Mouse (Mus musculus) forebrain, embryonic 15.5 days (tissue): Measurements from ENCODE around the gene Ppfia3. TPM values are rescaled to one million over a fixed set of nuclear protein-coding genes. Genes with fewer than 3 reads are reported as not detected.

ENCODE experiments used
- ATAC-seq: fragments of 200-750 bp; cut with Nextera tagmentation; replicated peaks from 2 replicates; pipeline ENCODE4 v1.8.0; 2017; ENCODE audit warnings: mild to moderate bottlenecking, moderate TSS enrichment, moderate library complexity
- H3K27ac ChIP-seq: fragments of 300-500 bp; sonication (generic); replicated peaks from 2 replicates; pipeline ENCODE4 v1.5.1; 2015; ENCODE audit warnings: mild to moderate bottlenecking, inconsistent platforms
- H3K27me3 ChIP-seq: fragments of 300-500 bp; sonication (generic); 2 replicates; pipeline ENCODE4 v1.6.1; 2015; ENCODE audit warnings: inconsistent platforms
- H3K36me3 ChIP-seq: fragments of 300-500 bp; sonication (generic); 2 replicates; pipeline ENCODE4 v1.6.1; 2015; ENCODE audit warnings: mild to moderate bottlenecking, inconsistent platforms
- H3K4me1 ChIP-seq: fragments of 300-500 bp; sonication (generic); 2 replicates; pipeline ENCODE4 v1.6.1; 2015; ENCODE audit warnings: inconsistent platforms
- H3K4me2 ChIP-seq: fragments of 300-500 bp; sonication (generic); replicated peaks from 2 replicates; pipeline ENCODE4 v1.6.1; 2015; ENCODE audit warnings: mild to moderate bottlenecking, inconsistent platforms
- H3K4me3 ChIP-seq: fragments of 300-500 bp; sonication (generic); 2 replicates; pipeline ENCODE4 v1.5.1; 2015; ENCODE audit warnings: mild to moderate bottlenecking, inconsistent platforms
- H3K9ac ChIP-seq: fragments of 300-500 bp; sonication (generic); replicated peaks from 2 replicates; pipeline ENCODE4 v1.6.1; 2015; ENCODE audit warnings: mild to moderate bottlenecking, inconsistent platforms
- H3K9me3 ChIP-seq: fragments of 300-500 bp; sonication (generic); 2 replicates; pipeline ENCODE4 v1.6.1; 2016; ENCODE audit warnings: inconsistent platforms
- WGBS: fragments of 180-500 bp; shearing (Covaris S2); methylation state at CpG from one replicate; pipeline ENCODE4 v1.1.7; 2015; ENCODE audit warnings: mixed read lengths; 5-methylcytosine and 5-hydroxymethylcytosine counted together
- polyA plus RNA-seq: library from polyadenylated mRNA; unstranded; fragments of >200 nt; fragmentation: Nextera tagmentation; extraction: Ambion mirVana; gene quantifications from 2 replicates; pipeline ENCODE4 v1.2.1, GENCODE M21; 2015

The Ppfia3 gene
- polyA plus RNA-seq, 1 experiment from 2014 or later: 20.1 TPM

- Histone ChIP-seq H3K4me1 (no peaks in the 10 kb centered on the region), H3K27ac (no peak overlapping the region), H3K27me3 (no peaks in the 10 kb centered on the region), H3K4me3 (no peak overlapping the region), H3K9ac (no peak overlapping the region), H3K36me3 (no peaks in the 10 kb centered on the region), H3K4me2 (no peak overlapping the region), H3K9me3 (no peaks in the 10 kb centered on the region)
- ATAC-seq: no peak
- 83% methylated on average over 4 of the region's 4 CpGs for WGBS
Observed at GRCm38 (mm10) chr7:45322245-45322644, 44.6 kb downstream of the Ppfia3 start.

- Histone ChIP-seq H3K9ac (no peak overlapping the region), H3K4me2 (no peak overlapping the region), H3K9me3 (no peaks in the 10 kb centered on the region), H3K36me3 (no peaks in the 10 kb centered on the region), H3K4me1 (0 out of 2 replicates have a peak, but pooled peaks cover 7% of the 10 kb centered on the region), H3K4me3 (no peak overlapping the region), H3K27ac (no peak overlapping the region), H3K27me3 (no peaks in the 10 kb centered on the region)
- ATAC-seq: no peak
- WGBS: 91% methylated on average over 14 of the region's 14 CpGs
Observed at GRCm38 (mm10) chr7:45316536-45316935, 50.3 kb downstream of the Ppfia3 start.

- WGBS: 83% methylated on average over 10 of the region's 10 CpGs
- Histone ChIP-seq H3K36me3 (no peaks in the 10 kb centered on the region), H3K27me3 (no peaks in the 10 kb centered on the region), H3K9me3 (no peaks in the 10 kb centered on the region), H3K4me1 (0 out of 2 replicates have a peak, but pooled peaks cover 7% of the 10 kb centered on the region), H3K9ac (no peak overlapping the region), H3K27ac (no peak overlapping the region), H3K4me2 (no peak overlapping the region), H3K4me3 (no peak overlapping the region)
- no peak for ATAC-seq
Observed at GRCm38 (mm10) chr7:45315182-45315701, 51.6 kb downstream of the Ppfia3 start.

GRCm38 (mm10) chr7:45313495-45313894, 53.3 kb downstream of the Ppfia3 start:
- H3K9ac ChIP-seq: no peak overlapping the region
- 39% methylated on average over 9 of the region's 9 CpGs for WGBS
- H3K4me3 ChIP-seq: no peak overlapping the region
- no peaks in the 10 kb centered on the region for H3K9me3 ChIP-seq
- H3K36me3 ChIP-seq: no peaks in the 10 kb centered on the region
- no peaks in the 10 kb centered on the region for H3K27me3 ChIP-seq
- H3K4me2 ChIP-seq: no peak overlapping the region
- 0 out of 2 replicates have a peak, but pooled peaks cover 7% of the 10 kb centered on the region for H3K4me1 ChIP-seq
- ATAC-seq: no peak
- H3K27ac ChIP-seq: no peak overlapping the region

GRCm38 (mm10) chr7:45312686-45313453, 53.9 kb downstream of the Ppfia3 start:
- Histone ChIP-seq H3K4me2 (no peak overlapping the region), H3K4me3 (no peak overlapping the region), H3K36me3 (no peaks in the 10 kb centered on the region), H3K27ac (no peak overlapping the region), H3K9ac (no peak overlapping the region), H3K27me3 (no peaks in the 10 kb centered on the region), H3K9me3 (no peaks in the 10 kb centered on the region), H3K4me1 (0 out of 2 replicates have a peak, but pooled peaks cover 7% of the 10 kb centered on the region)
- no peak for ATAC-seq
- WGBS: 21% methylated on average over 10 of the region's 10 CpGs

- no peaks in the 10 kb centered on the region for H3K36me3 ChIP-seq
- WGBS: 78% methylated on average over 8 of the region's 8 CpGs
- H3K27me3 ChIP-seq: no peaks in the 10 kb centered on the region
- H3K9me3 ChIP-seq: no peaks in the 10 kb centered on the region
- 0 out of 2 replicates have a peak, but pooled peaks cover 7% of the 10 kb centered on the region for H3K4me1 ChIP-seq
- H3K4me2 ChIP-seq: no peak overlapping the region
- no peak for ATAC-seq
- H3K27ac ChIP-seq: no peak overlapping the region
- H3K4me3 ChIP-seq: no peak overlapping the region
- H3K9ac ChIP-seq: no peak overlapping the region
Observed at GRCm38 (mm10) chr7:45312023-45312422, 54.8 kb downstream of the Ppfia3 start.

- Histone ChIP-seq H3K27ac (no peak overlapping the region), H3K4me1 (peaks cover 18% of the 10 kb centered on the region; the same call in 1 of the 2 replicates), H3K27me3 (no peaks in the 10 kb centered on the region), H3K9me3 (no peaks in the 10 kb centered on the region), H3K4me2 (no peak overlapping the region), H3K4me3 (no peak overlapping the region), H3K9ac (no peak overlapping the region), H3K36me3 (no peaks in the 10 kb centered on the region)
- 0 out of 2 replicates have a peak, but pooled peaks have one; percentile 19 for ATAC-seq
- 5% methylated on average over 9 of the region's 9 CpGs for WGBS
Observed at GRCm38 (mm10) chr7:45309455-45309854, 57.4 kb downstream of the Ppfia3 start.

GRCm38 (mm10) chr7:45308551-45309240, 58.1 kb downstream of the Ppfia3 start:
- ATAC-seq: no peak
- WGBS: 70% methylated on average over 15 of the region's 15 CpGs
- peaks cover 19% of the 10 kb centered on the region; the same call in 1 of the 2 replicates for H3K4me1 ChIP-seq
- no peaks in the 10 kb centered on the region for H3K9me3 ChIP-seq
- no peak overlapping the region for H3K4me3 ChIP-seq
- H3K27me3 ChIP-seq: no peaks in the 10 kb centered on the region
- H3K9ac ChIP-seq: no peak overlapping the region
- no peaks in the 10 kb centered on the region for H3K36me3 ChIP-seq
- no peak overlapping the region for H3K4me2 ChIP-seq
- H3K27ac ChIP-seq: no peak overlapping the region

GRCm38 (mm10) chr7:45305275-45305674, 61.5 kb downstream of the Ppfia3 start:
- Histone ChIP-seq H3K4me1 (peaks cover 28% of the 10 kb centered on the region), H3K27me3 (no peaks in the 10 kb centered on the region), H3K4me2 (peak overlapping the region; percentile 38), H3K9ac (no peak overlapping the region), H3K4me3 (peak overlapping the region; percentile 27), H3K9me3 (no peaks in the 10 kb centered on the region), H3K27ac (no peak overlapping the region), H3K36me3 (no peaks in the 10 kb centered on the region)
- 3% methylated on average over 17 of the region's 17 CpGs for WGBS
- no peak for ATAC-seq

GRCm38 (mm10) chr7:45304869-45305268, 62.0 kb downstream of the Ppfia3 start:
- peak overlapping the region; percentile 38 for H3K4me2 ChIP-seq
- no peak overlapping the region for H3K9ac ChIP-seq
- H3K4me1 ChIP-seq: peaks cover 32% of the 10 kb centered on the region
- H3K27me3 ChIP-seq: no peaks in the 10 kb centered on the region
- no peak overlapping the region for H3K27ac ChIP-seq
- ATAC-seq: no peak
- no peaks in the 10 kb centered on the region for H3K36me3 ChIP-seq
- peak overlapping the region; percentile 27 for H3K4me3 ChIP-seq
- no peaks in the 10 kb centered on the region for H3K9me3 ChIP-seq
- 13% methylated on average over 11 of the region's 13 CpGs for WGBS

- 30% methylated on average over 8 of the region's 8 CpGs for WGBS
- H3K9me3 ChIP-seq: no peaks in the 10 kb centered on the region
- H3K36me3 ChIP-seq: no peaks in the 10 kb centered on the region
- H3K27ac ChIP-seq: no peak overlapping the region
- H3K4me2 ChIP-seq: no peak overlapping the region
- no peaks in the 10 kb centered on the region for H3K27me3 ChIP-seq
- H3K4me3 ChIP-seq: no peak overlapping the region
- no peak for ATAC-seq
- H3K4me1 ChIP-seq: peaks cover 33% of the 10 kb centered on the region
- no peak overlapping the region for H3K9ac ChIP-seq
Observed at GRCm38 (mm10) chr7:45302626-45303025, 64.2 kb downstream of the Ppfia3 start.

- no peak overlapping the region for H3K27ac ChIP-seq
- no peak overlapping the region for H3K9ac ChIP-seq
- no peaks in the 10 kb centered on the region for H3K9me3 ChIP-seq
- H3K4me1 ChIP-seq: peaks cover 30% of the 10 kb centered on the region
- no peak overlapping the region for H3K4me3 ChIP-seq
- H3K27me3 ChIP-seq: no peaks in the 10 kb centered on the region
- 0 out of 2 replicates have a peak, but pooled peaks have one; percentile 2 for ATAC-seq
- no peaks in the 10 kb centered on the region for H3K36me3 ChIP-seq
- WGBS: 17% methylated on average over 6 of the region's 6 CpGs
- no peak overlapping the region for H3K4me2 ChIP-seq
Observed at GRCm38 (mm10) chr7:45300270-45300669, 66.5 kb downstream of the Ppfia3 start.
